Mouse (Mus musculus) heart, postnatal 0 days (tissue): ENCODE results near the gene Neurog2.

Experiments used
- CTCF ChIP-seq: IDR thresholded peaks from 2 replicates; pipeline ENCODE4 v1.5.1; 2016; ENCODE audit warnings: antibody characterized with exemption, control low read depth, low read depth
- EP300 ChIP-seq: IDR thresholded peaks from 2 replicates; pipeline ENCODE4 v1.6.1; 2016; ENCODE audit warnings: antibody characterized with exemption, low read depth

DNA sequence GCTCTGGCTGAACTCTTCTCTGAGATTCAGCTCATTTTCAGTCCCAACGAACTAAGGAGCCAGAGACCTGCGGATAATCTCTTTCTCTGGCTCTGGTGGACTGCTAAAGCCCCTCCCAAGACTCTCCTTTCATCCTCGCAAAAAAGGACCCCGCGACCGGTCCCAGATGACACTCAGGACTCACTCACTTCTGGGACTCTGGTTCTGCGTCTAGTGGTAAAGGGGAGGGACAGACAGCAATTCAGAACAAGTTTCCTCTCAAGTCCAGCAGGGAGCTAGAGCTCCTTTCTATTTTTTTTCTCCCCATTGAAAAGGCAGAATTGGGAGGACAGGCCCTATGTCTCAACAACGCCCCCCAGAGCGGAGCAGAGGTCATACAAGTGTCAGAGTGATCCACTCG lies 1.4 kb upstream of the Neurog2 start:
- TF ChIP-seq CTCF: no peak
- no peak for TF ChIP-seq EP300
